In genomic region chr15:84232609-84233008, GRCm38 (mm10) we compare ENCODE assay signal across 8 mouse cellular contexts. TPM values are rescaled to one million over a fixed set of nuclear protein-coding genes. Genes with fewer than 3 reads are reported as not detected.
A peak's percentile ranks its signal among the peaks of the same experiment; 100 is the strongest.
DNase-seq lines count a peak whose midpoint lies in the region; ATAC-seq and TF ChIP-seq lines count a peak whose summit lies in the region.

No protein-coding gene starts in this region.

- no peaks in the 10 kb centered on the region for H3K36me3 ChIP-seq in embryonic facial prominence, embryonic 13.5 days
- H3K36me3 ChIP-seq in limb, embryonic 10.5 days = peaks cover 15% of the 10 kb centered on the region
- no peaks in the 10 kb centered on the region for H3K36me3 ChIP-seq in neural tube, embryonic 15.5 days

- H3K4me1 ChIP-seq in embryonic facial prominence, embryonic 13.5 days = peaks cover 30% of the 10 kb centered on the region
- peaks cover 52% of the 10 kb centered on the region for H3K4me1 ChIP-seq in limb, embryonic 10.5 days
- H3K4me1 ChIP-seq in neural tube, embryonic 15.5 days = peaks cover 40% of the 10 kb centered on the region

- peak overlapping the region; percentile 96 for H3K4me2 ChIP-seq in embryonic facial prominence, embryonic 13.5 days
- peak overlapping the region; percentile 94 for H3K4me2 ChIP-seq in neural tube, embryonic 15.5 days

- peak overlapping the region; percentile 58 for H3K4me3 ChIP-seq in left cerebral cortex, adult 2 months
- peak overlapping the region; percentile 56 for H3K4me3 ChIP-seq in embryonic facial prominence, embryonic 13.5 days
- peak overlapping the region; percentile 66 for H3K4me3 ChIP-seq in limb, embryonic 10.5 days
- H3K4me3 ChIP-seq in neural tube, embryonic 15.5 days (replicated peaks) = 0 out of 2 replicates have a peak overlapping the region, but pooled peaks have one; percentile 44

- H3K9ac ChIP-seq in embryonic facial prominence, embryonic 13.5 days = peak overlapping the region; percentile 74; the same call in 1 of the 2 replicates
- no peak overlapping the region for H3K9ac ChIP-seq in neural tube, embryonic 15.5 days (replicated peaks)

- intact Hi-C loops in left cerebral cortex, adult 2 months (cut with DNase I) = no loop called here
- intact Hi-C loops in left cerebral cortex, postnatal 36 days (cut with DNase I) = no loop called here

- no peak for TF ChIP-seq CTCF in left cerebral cortex, adult 2 months (IDR thresholded peaks at IDR 0.05)

- peaks cover 15% of the 10 kb centered on the region for H3K27me3 ChIP-seq in embryonic facial prominence, embryonic 13.5 days
- H3K27me3 ChIP-seq in limb, embryonic 10.5 days (ENCODE audit: low read depth, poor library complexity, severe bottlenecking) = no peaks in the 10 kb centered on the region
- H3K27me3 ChIP-seq in neural tube, embryonic 15.5 days (replicated peaks) = peaks cover 5% of the 10 kb centered on the region; the same call in 1 of the 2 replicates

- 10% methylated on average over 8 of the region's 8 CpGs for WGBS in embryonic facial prominence, embryonic 13.5 days
- 4% methylated on average over 8 of the region's 8 CpGs for WGBS in limb, embryonic 10.5 days
- 18% methylated on average over 8 of the region's 8 CpGs for WGBS in neural tube, embryonic 15.5 days

- H3K27ac ChIP-seq in left cerebral cortex, adult 2 months = peak overlapping the region; percentile 84
- no peak overlapping the region for H3K27ac ChIP-seq in embryonic facial prominence, embryonic 13.5 days
- peak overlapping the region; percentile 91 for H3K27ac ChIP-seq in limb, embryonic 10.5 days
- H3K27ac ChIP-seq in neural tube, embryonic 15.5 days (replicated peaks) = no peak overlapping the region

- ATAC-seq in embryonic facial prominence, embryonic 13.5 days (ENCODE audit: insufficient number of reproducible peaks, insufficient read depth, low FRiP score, low TSS enrichment, low read depth) = no peak
- ATAC-seq in neural tube, embryonic 15.5 days (ENCODE audit: low FRiP score) = no peak
- ATAC-seq in CD4-positive, CD25-positive, alpha-beta regulatory T cell, adult 4 months = no peak

- no peak for DNase-seq in left cerebral cortex, adult 2 months (ENCODE audit: extremely low spot score in 1 of 2, low spot score in 2 of 2)
- DNase-seq in left cerebral cortex, postnatal 36 days (ENCODE audit: low spot score in 2 of 2) = no peak
- DNase-seq in limb, embryonic 10.5 days (ENCODE audit: low spot score) = no peak
- no peak for DNase-seq in thymus, postnatal 25 days
- no peak for DNase-seq in spleen, postnatal 14 days (ENCODE audit: low spot score in 2 of 2)

- H3K9me3 ChIP-seq in embryonic facial prominence, embryonic 13.5 days = no peaks in the 10 kb centered on the region
- H3K9me3 ChIP-seq in limb, embryonic 10.5 days (replicated peaks) = no peaks in the 10 kb centered on the region
- no peaks in the 10 kb centered on the region for H3K9me3 ChIP-seq in neural tube, embryonic 15.5 days (replicated peaks)

RNA-seq across cellular contexts. Expression of gene Parvb, which starts 0.8 kb away (rescaled TPM):
- 10 to 100 TPM; 19.3 to 20.9 TPM for total RNA-seq in left cerebral cortex, adult 2 months (2021)
- total RNA-seq in left cerebral cortex, postnatal 36 days (2021) = 10 to 100 TPM; 21.4 to 26.7 TPM
- polyA plus RNA-seq in embryonic facial prominence, embryonic 13.5 days (2015; fragmentation: Nextera tagmentation; extraction: Ambion mirVana) = 4.4 TPM in 2 replicates
- polyA plus RNA-seq in limb, embryonic 10.5 days (2016; fragmentation: Nextera tagmentation; extraction: Ambion mirVana) = 9.0 and 11.0 TPM in 2 replicates
- polyA plus RNA-seq in neural tube, embryonic 15.5 days (2015; fragmentation: Nextera tagmentation; extraction: Ambion mirVana) = 4.8 and 7.2 TPM in 2 replicates
- 1 to 10 TPM in 1 of 2 experiments, not detected in 1; 2.4 TPM for polyA plus RNA-seq in CD4-positive, CD25-positive, alpha-beta regulatory T cell, adult 4 months (2017; shearing (Covaris generic))

RNA-seq across cellular contexts. Expression of gene Samm50, which starts 40.6 kb away (rescaled TPM):
- 100 to 1,000 TPM in 1 of 2 experiments, 10 to 100 TPM in 1; 99.4 to 111 TPM for total RNA-seq in left cerebral cortex, adult 2 months (2021)
- 100 to 1,000 TPM in 1 of 2 experiments, 10 to 100 TPM in 1; 95.0 to 106 TPM for total RNA-seq in left cerebral cortex, postnatal 36 days (2021)
- 110 TPM in 2 replicates for polyA plus RNA-seq in embryonic facial prominence, embryonic 13.5 days (2015; fragmentation: Nextera tagmentation; extraction: Ambion mirVana)
- polyA plus RNA-seq in limb, embryonic 10.5 days (2016; fragmentation: Nextera tagmentation; extraction: Ambion mirVana) = 117 and 118 TPM in 2 replicates
- polyA plus RNA-seq in neural tube, embryonic 15.5 days (2015; fragmentation: Nextera tagmentation; extraction: Ambion mirVana) = 89.4 and 91.9 TPM in 2 replicates
- 10 to 100 TPM; 44.3 to 56.1 TPM for polyA plus RNA-seq in CD4-positive, CD25-positive, alpha-beta regulatory T cell, adult 4 months (2017; shearing (Covaris generic))

Comparison
In these comparisons a context has a peak if more than half of its experiments do, and no peak if none do; other contexts are left out.
1. H3K27ac ChIP-seq: peak in left cerebral cortex, adult 2 months (single experiment) and limb, embryonic 10.5 days (single experiment); none in embryonic facial prominence, embryonic 13.5 days (single experiment) and neural tube, embryonic 15.5 days (single experiment).
2. Peak in every context shown above with its lines, with median percentiles within 50 percentile points of each other: H3K4me3 ChIP-seq.